Mouse (Mus musculus) forebrain, embryonic 16.5 days (tissue): ENCODE results near the gene Dtymk. TPM values are rescaled to one million over a fixed set of nuclear protein-coding genes. Genes with fewer than 3 reads are reported as not detected.
A peak's percentile ranks its signal among the peaks of the same experiment; 100 is the strongest.
"Not testable (repeated sequence)": the region's sequence is repeated elsewhere in the genome, so short reads cannot be mapped to it uniquely, and the experiment has no call there.

Experiments
- ATAC-seq: fragments of 200-750 bp; cut with Nextera tagmentation; 2 replicates; pipeline ENCODE4 v1.8.0; 2017; ENCODE audit warnings: mild to moderate bottlenecking, moderate library complexity
- H3K27ac ChIP-seq: fragments of 300-500 bp; sonication (generic); 2 replicates; pipeline ENCODE4 v1.5.1; 2014; ENCODE audit warnings: low read length, control low read depth
- H3K27me3 ChIP-seq: fragments of 300-500 bp; sonication (generic); replicated peaks from 2 replicates; pipeline ENCODE4 v1.6.1; 2014; ENCODE audit warnings: low read length; ENCODE audit not compliant: control insufficient read depth, insufficient read depth
- H3K36me3 ChIP-seq: fragments of 300-500 bp; sonication (generic); 2 replicates; pipeline ENCODE4 v1.6.1; 2014; ENCODE audit not compliant: control insufficient read depth, insufficient read depth
- H3K4me1 ChIP-seq: fragments of 300-500 bp; sonication (generic); replicated peaks from 2 replicates; pipeline ENCODE4 v1.6.1; 2014; ENCODE audit warnings: low read length; ENCODE audit not compliant: control insufficient read depth, insufficient read depth
- H3K4me2 ChIP-seq: fragments of 300-500 bp; sonication (generic); 2 replicates; pipeline ENCODE4 v1.6.1; 2014; ENCODE audit warnings: mild to moderate bottlenecking, low read length, control low read depth
- H3K4me3 ChIP-seq: fragments of 300-500 bp; sonication (generic); replicated peaks from 2 replicates; pipeline ENCODE4 v1.5.1; 2014; ENCODE audit warnings: mild to moderate bottlenecking, low read length, control low read depth
- H3K9ac ChIP-seq: fragments of 300-500 bp; sonication (generic); replicated peaks from 2 replicates; pipeline ENCODE4 v1.6.1; 2014; ENCODE audit warnings: low read depth, low read length, control low read depth
- H3K9me3 ChIP-seq: fragments of 300-500 bp; sonication (generic); 2 replicates; pipeline ENCODE4 v1.6.1; 2016; ENCODE audit warnings: low read length; ENCODE audit not compliant: control insufficient read depth
- WGBS: fragments of 180-500 bp; shearing (Covaris S2); extraction: QIAGEN DNeasy Blood & Tissue Kit; methylation state at CpG from one replicate; pipeline ENCODE4 v1.1.7; 2014; 5-methylcytosine and 5-hydroxymethylcytosine counted together
- polyA plus RNA-seq: library from polyadenylated mRNA; unstranded; fragments of >200 nt; fragmentation: Nextera tagmentation; extraction: Ambion mirVana; gene quantifications from 2 replicates; pipeline ENCODE4 v1.2.1, GENCODE M21; 2015

The Dtymk gene
- 180 and 189 TPM in 2 replicates for polyA plus RNA-seq

DNA sequence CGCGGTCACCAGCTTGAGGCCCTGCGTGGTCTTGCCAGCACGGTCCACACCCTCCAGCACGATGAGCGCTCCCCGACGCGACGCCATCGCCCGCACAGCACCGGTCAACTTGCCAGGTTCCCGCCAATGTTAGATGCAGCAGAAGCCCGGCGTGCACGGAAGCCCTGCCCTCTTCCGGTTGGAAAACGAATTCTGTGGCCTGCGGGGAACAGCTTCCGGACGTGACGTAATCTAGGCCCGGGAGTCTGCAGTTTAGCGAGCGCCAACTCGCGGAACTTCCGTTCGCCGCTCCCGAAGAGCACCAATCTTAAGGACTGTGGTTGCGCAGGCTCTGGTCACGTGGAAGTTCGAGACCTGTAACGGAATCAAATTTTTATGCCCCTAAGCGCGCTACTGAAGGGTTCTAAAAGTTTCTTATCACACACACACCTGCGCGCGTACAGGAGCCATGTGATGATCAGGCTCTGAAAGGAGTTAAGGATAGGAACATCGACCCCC, at the start of gene Dtymk:
Dtymk (minus strand) TSS at position 194 of the 498 bp plus-strand sequence.
- Histone ChIP-seq H3K4me3 (peak within 1 kb of the TSS; percentile 75), H3K27me3 (no peaks in the 10 kb centered on the region), H3K9me3 (no peaks in the 10 kb centered on the region), H3K36me3 (peaks cover 4% of the 10 kb centered on the region; the same call in 1 of the 2 replicates), H3K4me2 (peak within 1 kb of the TSS; percentile 56), H3K9ac (peak within 1 kb of the TSS; percentile 76), H3K4me1 (peaks cover 22% of the 10 kb centered on the region), H3K27ac (peak within 1 kb of the TSS; percentile 75)
- ATAC-seq: peak; percentile 62
- WGBS: under 1% methylated on average over 42 of the region's 42 CpGs

DNA sequence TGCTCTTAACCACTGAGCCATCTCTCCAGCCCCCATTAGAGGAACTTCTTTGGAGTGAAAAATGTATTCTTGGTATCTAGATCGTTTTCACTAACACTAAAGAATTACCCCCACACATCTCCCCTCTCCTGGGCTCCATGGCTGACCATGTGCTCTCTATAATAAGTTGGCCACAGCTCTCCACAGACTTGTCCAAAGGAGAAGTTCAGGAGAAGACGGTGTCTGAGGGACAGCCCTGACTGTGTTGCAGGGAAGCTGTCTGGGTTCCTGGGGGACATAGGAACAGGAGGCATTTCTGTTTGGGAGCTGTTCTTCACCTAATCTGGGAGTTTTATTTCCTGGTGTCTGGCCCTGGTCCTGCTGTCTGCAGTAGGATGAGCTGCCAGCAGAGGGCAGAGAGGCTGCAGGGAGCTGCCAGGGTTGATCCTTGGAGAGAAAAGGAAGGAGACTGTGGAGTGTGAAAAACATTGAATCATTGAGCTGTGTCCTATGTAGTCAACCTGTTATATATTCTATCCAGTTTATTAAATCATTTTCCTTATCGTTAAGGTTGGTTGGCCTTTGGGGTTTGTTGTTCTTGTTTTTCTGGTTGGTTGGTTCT, 44.1 kb upstream of the Dtymk start:
- H3K36me3 ChIP-seq, H3K27me3 ChIP-seq, H3K4me2 ChIP-seq, H3K9ac ChIP-seq, H3K9me3 ChIP-seq, H3K4me1 ChIP-seq, H3K27ac ChIP-seq, H3K4me3 ChIP-seq: not testable (repeated sequence)
- WGBS: 67% methylated on average over 1 of the region's 3 CpGs
- ATAC-seq: peak; percentile 67; the same call in 1 of the 2 replicates

DNA sequence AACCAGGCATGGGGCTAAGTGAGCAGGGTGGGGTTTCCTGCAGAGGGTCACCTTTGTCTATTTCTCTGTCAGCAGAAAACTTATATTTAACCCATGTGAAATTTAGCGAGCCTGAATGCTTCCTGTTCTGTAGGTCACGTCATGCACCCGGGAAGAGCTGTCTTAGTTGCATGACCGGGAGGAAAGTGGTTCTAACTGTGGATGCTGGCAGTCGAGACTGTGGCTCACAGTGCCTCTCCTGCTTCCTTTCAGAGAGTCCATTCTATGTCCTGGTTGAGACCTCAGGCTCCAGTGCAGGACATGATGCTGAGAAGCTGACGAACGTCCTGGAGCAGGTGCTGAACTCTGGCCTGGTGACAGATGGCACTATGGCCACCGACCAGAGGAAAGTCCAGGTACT, 36.8 kb upstream of the Dtymk start:
- not testable (repeated sequence) for H3K27ac ChIP-seq, H3K4me2 ChIP-seq, H3K36me3 ChIP-seq, H3K4me1 ChIP-seq, H3K27me3 ChIP-seq, H3K9ac ChIP-seq, H3K9me3 ChIP-seq, ATAC-seq, H3K4me3 ChIP-seq
- WGBS: 92% methylated on average over 7 of the region's 8 CpGs

DNA sequence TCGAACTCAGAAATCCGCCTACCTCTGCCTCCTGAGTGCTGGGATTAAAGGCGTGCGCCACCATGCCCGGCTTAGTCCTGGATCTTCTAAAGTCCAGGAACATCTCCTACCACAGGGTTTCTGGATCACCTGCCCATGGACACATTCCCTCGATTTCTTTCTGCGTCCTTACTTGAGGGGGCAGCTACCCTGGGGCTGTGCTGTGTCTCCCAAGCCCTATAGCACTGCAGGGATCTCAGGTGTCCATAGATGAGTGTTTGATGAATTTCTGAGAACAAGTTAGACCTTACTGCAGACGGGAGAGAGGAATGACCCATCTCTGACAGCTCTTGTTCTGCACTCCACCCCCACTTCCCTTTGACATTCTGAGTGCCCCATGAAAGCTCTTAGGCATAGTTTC, 35.6 kb upstream of the Dtymk start:
- 96% methylated on average over 8 of the region's 8 CpGs for WGBS
- Histone ChIP-seq H3K27me3 (no peaks in the 10 kb centered on the region), H3K9ac (no peak overlapping the region), H3K4me1 (no peaks in the 10 kb centered on the region), H3K27ac (no peak overlapping the region), H3K4me2 (no peak overlapping the region), H3K9me3 (no peaks in the 10 kb centered on the region), H3K36me3 (no peaks in the 10 kb centered on the region; the same call in 1 of the 2 replicates), H3K4me3 (no peak overlapping the region)
- no peak for ATAC-seq

DNA sequence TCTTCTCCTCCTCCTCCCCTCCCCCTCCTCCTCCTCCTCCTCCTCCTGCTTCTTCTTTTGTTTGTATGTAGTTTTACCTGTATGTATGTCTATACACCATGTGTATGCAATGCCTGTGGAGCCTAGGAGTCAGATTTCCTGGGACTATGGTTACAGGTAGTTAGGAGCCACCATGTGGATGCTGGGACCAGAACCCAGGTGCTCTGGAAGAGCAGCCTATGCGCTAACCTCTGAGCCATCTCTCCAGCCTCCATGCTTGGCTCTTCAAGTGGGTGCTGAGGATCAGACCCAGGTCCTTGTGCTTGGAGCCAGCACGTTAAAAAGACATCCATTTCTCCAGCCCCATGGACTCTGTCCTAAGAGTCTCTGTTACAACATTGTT, 34.8 kb upstream of the Dtymk start:
- Histone ChIP-seq H3K4me1 (no peaks in the 10 kb centered on the region), H3K4me2 (no peak overlapping the region), H3K4me3 (no peak overlapping the region), H3K9ac (no peak overlapping the region), H3K27me3 (no peaks in the 10 kb centered on the region), H3K27ac (no peak overlapping the region), H3K36me3 (no peaks in the 10 kb centered on the region; the same call in 1 of the 2 replicates), H3K9me3 (no peaks in the 10 kb centered on the region)
- no peak for ATAC-seq
- WGBS: 96% methylated on average over 2 of the region's 2 CpGs

DNA sequence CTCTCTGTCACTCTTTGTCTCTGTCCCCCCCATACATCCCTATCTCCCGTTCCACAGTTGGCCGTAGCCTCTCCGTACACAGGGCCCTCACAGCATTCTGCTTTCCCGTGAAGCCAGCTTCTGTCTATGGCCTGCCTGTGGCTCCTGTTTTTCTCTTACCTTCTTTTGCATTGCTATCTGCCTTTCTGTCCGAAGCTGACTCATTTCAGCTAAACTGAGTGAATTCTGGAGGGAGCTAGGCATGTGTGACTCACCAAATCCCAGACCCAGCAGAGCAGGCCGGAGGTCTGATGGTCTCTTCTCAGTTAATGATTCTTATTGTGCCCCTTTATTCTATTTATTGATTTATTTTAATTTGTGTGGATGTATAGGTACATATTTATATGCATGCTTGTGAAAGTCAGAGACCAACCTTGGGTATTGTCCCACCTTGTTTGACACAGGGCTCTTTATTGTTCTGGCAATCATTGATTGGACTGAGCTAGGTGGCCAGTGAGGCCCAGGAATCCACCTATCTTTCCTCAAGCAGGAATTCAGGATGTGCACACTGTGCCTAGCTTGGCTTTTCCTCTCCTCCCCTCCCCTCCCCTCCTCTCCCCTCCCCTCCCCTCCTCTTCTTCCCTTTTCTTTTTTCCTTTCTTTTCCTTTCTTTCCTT, 34.3 kb upstream of the Dtymk start:
- H3K4me3 ChIP-seq: no peak overlapping the region
- no peak overlapping the region for H3K27ac ChIP-seq
- 90% methylated on average over 6 of the region's 6 CpGs for WGBS
- no peaks in the 10 kb centered on the region for H3K4me1 ChIP-seq
- H3K4me2 ChIP-seq: no peak overlapping the region
- H3K27me3 ChIP-seq: no peaks in the 10 kb centered on the region
- H3K9me3 ChIP-seq: no peaks in the 10 kb centered on the region
- H3K36me3 ChIP-seq: no peaks in the 10 kb centered on the region; the same call in 1 of the 2 replicates
- no peak overlapping the region for H3K9ac ChIP-seq
- no peak for ATAC-seq

DNA sequence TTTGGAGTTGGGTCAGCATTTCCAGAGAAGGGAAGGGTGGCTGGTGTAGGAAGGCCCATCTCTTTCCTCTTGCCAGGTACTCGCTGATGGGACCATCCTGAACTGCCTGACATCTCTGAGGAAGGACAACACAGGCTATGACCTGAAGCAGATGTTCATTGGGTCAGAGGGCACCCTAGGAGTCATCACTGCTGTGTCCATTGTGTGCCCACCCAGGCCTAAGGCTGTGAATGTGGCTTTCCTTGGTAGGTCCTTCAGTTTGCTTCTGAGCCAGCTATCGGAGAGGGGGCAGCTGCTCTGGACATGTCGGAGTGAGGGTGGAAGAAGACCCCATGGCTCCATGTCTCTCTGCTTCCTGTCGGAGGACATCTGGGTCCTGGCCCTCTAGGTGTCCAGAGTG, 33.5 kb upstream of the Dtymk start:
- Histone ChIP-seq H3K27me3 (no peaks in the 10 kb centered on the region), H3K9ac (no peak overlapping the region), H3K4me1 (no peaks in the 10 kb centered on the region), H3K9me3 (no peaks in the 10 kb centered on the region), H3K36me3 (no peaks in the 10 kb centered on the region; the same call in 1 of the 2 replicates), H3K27ac (no peak overlapping the region), H3K4me2 (no peak overlapping the region), H3K4me3 (no peak overlapping the region)
- 97% methylated on average over 4 of the region's 4 CpGs for WGBS
- ATAC-seq: no peak

DNA sequence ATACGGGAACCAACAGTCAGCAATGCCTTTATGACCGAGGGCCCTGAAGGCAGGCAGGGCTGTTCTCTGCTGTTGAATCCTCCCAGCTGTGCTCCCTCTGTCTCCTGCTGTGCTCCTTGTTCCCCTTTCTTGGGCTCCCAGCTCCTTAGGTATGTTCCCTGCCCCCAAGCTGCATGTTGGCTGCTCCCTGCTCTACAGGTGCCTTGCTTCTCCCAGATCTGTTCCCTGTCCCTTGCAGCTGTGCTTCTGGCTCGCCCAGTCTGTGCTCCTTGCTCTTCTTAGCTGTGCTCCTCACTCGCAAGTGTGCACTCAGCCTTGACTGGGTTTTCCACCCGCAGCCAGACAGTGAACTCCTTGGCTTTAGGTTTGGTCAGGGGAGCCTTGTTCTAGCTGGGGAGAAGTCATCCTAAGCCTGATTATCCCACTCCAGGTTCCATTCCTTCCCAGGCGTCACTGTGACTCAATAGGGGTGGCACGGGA, 33.0 kb upstream of the Dtymk start:
- ATAC-seq: no peak
- no peaks in the 10 kb centered on the region for H3K9me3 ChIP-seq
- H3K4me1 ChIP-seq: no peaks in the 10 kb centered on the region
- H3K9ac ChIP-seq: no peak overlapping the region
- no peaks in the 10 kb centered on the region; the same call in 1 of the 2 replicates for H3K36me3 ChIP-seq
- 80% methylated on average over 7 of the region's 7 CpGs for WGBS
- H3K27me3 ChIP-seq: no peaks in the 10 kb centered on the region
- no peak overlapping the region for H3K4me2 ChIP-seq
- H3K4me3 ChIP-seq: no peak overlapping the region
- H3K27ac ChIP-seq: no peak overlapping the region

DNA sequence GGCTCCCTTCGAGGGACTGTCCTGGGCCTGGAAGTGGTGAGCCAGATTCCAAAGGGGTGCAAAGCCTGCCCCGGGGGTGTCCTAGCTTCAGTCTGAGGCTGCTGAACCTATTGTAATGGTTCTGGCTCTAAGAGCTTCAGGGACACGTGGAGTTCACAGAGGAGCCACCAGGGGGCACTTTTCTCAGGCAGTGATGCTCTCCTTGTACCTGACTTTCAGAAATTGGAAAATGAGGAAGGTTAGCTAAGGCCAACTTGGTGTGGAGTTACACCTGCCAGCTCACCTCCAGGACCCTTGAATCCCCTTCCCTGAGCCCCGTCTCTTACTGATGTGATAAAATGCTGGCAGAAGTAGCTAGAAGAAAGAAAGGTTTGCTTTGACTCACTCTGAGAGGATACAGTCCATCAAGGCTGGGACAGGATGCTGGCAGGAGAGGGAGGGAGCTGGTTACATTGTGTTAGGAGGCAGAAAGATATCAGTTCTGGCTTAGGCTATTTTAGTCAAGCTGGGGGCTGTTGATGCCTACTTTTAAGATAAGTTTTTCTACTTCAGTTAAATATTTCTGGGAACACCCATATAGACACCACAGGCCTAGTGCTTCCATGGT, 31.1 kb upstream of the Dtymk start:
- H3K36me3 ChIP-seq, H3K27me3 ChIP-seq, H3K4me2 ChIP-seq, H3K4me1 ChIP-seq, H3K27ac ChIP-seq, ATAC-seq, H3K4me3 ChIP-seq, H3K9me3 ChIP-seq, H3K9ac ChIP-seq: not testable (repeated sequence)
- 51% methylated on average over 3 of the region's 4 CpGs for WGBS
